Mouse (Mus musculus): ENCODE results near the gene Pgc.

- no peak for TF ChIP-seq POLR2A (IDR thresholded peaks at IDR 0.05; ENCODE audit: borderline replicate concordance, extremely low read depth, low read depth, low read length)
- TF ChIP-seq CTCF (IDR thresholded peaks at IDR 0.05; ENCODE audit: insufficient read depth, low read length), result no peak
Measured at GRCm38 (mm10) chr17:47691650-47692049, 35.0 kb upstream of the Pgc start.

Measured in lung, adult 2 months (tissue).